Mouse (Mus musculus) hindbrain, embryonic 10.5 days (tissue): ENCODE measurements around the gene Bace2. TPM values are rescaled to one million over a fixed set of nuclear protein-coding genes. Genes with fewer than 3 reads are reported as not detected.

Source experiments
- polyA plus RNA-seq: library from polyadenylated mRNA; unstranded; fragments of >200 nt; fragmentation: Nextera tagmentation; extraction: Ambion mirVana; gene quantifications from 2 replicates; pipeline ENCODE4 v1.2.1, GENCODE M21; 2016

Bace2 gene
- polyA plus RNA-seq, 1 experiment from 2014 or later = 1.8 TPM

Other genes with a start within 250 kb of the Bace2 start
- 0.30 and 1.2 TPM in 2 replicates for gene Dscam, start 186.0 kb upstream of the Bace2 start, polyA plus RNA-seq
- 0.19 TPM in 1 of 2 replicates, not detected in the other for gene Mx1, start 106.2 kb downstream of the Bace2 start, polyA plus RNA-seq
- not detected in 2 replicates for gene Fam3b, start 158.1 kb downstream of the Bace2 start, polyA plus RNA-seq